Mouse (Mus musculus): ENCODE results near the gene Klhdc3. TPM values are rescaled to one million over a fixed set of nuclear protein-coding genes. Genes with fewer than 3 reads are reported as not detected.

Gene Klhdc3
- polyA plus RNA-seq, 1 experiment from 2014 or later = 121 TPM

DNA sequence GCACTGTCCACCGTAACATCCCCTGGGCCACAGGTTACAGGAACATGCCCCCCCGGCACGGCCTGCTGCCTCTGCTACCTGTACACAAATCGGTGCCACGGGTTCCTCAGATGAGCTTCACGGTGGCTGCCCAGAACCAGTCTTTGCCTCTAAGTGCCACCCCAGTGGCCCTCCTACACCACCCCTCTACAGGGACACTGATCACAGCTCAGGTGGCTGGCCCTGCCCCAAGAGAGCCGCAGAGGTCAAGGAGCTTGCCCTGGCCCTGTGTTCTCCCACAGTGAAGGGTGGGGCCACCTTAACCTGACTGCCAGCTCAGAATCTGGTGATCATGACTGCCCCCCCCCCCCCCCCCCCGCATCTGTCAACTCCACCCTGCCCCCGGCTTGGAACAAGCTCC lies 2.3 kb downstream of the Klhdc3 start, which contains the start of gene Mea1:
Mea1 (plus strand) TSS at position 378 of the 400 bp plus-strand sequence.
- no peak for ATAC-seq (replicated peaks; ENCODE audit: low FRiP score)
- no peaks in the 10 kb centered on the region for H3K27me3 ChIP-seq (replicated peaks; ENCODE audit: control insufficient read depth, insufficient read depth, low read length)
- H3K4me2 ChIP-seq = peak within 1 kb of the TSS; percentile 97
- peaks cover 21% of the 10 kb centered on the region for H3K36me3 ChIP-seq (ENCODE audit: control insufficient read depth, insufficient read depth, low read length)
- peak within 1 kb of the TSS; percentile 70 for H3K4me3 ChIP-seq (ENCODE audit: low read depth, low read length)
- WGBS = 91% methylated on average over 8 of the region's 9 CpGs
- H3K27ac ChIP-seq (ENCODE audit: low read depth, low read length) = 0 out of 2 replicates have a peak within 1 kb of the TSS, but pooled peaks have one; percentile 79
- H3K9ac ChIP-seq (ENCODE audit: low read depth, low read length) = peak within 1 kb of the TSS; percentile 63
- no peak for DNase-seq (ENCODE audit: low spot score)
- H3K4me1 ChIP-seq (replicated peaks; ENCODE audit: control insufficient read depth, insufficient read depth, low read length) = peaks cover 31% of the 10 kb centered on the region
- H3K9me3 ChIP-seq (ENCODE audit: control insufficient read depth, low read length) = no peaks in the 10 kb centered on the region

DNA sequence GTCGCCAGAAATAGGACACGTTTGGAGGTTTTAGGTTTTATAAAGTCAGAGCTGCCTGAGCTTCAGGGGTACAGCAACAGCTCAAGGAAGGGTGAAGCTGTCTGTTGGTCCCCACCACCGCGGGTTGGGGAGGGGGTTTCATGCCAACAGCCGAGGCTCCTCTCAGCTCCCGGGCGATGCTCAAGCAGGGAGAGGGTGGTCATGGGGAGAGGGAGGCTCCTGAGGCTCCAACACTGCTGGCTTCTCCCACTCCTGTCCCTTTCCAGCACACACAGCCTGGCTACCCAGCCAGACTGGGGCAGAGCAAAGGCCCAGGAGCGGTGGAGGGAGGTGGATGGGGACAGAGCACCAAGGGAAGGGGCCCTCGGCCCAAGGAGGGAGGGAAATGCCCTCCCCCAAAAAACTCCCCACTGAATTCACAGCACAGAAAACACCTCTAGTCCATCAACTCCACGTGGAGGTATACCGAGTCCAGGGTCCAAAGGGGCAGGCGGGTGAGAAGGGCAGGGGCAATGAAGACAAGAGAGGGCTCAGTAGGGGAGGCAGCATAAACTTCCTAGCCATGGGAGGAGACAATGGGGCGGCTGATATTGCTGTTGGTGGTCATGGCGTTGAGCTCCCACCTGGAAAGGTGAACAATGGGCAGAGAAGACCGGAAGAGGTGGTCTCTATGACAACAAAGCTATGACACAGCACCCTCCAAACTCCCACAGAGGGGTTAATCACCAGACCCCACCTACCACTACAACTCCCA lies 6.0 kb downstream of the Klhdc3 start:
- Histone ChIP-seq H3K36me3 (ENCODE audit: control insufficient read depth, insufficient read depth, low read length) (peaks cover 29% of the 10 kb centered on the region), H3K27ac (ENCODE audit: low read depth, low read length) (peak overlapping the region; percentile 86), H3K4me2 (peak overlapping the region; percentile 83), H3K4me3 (ENCODE audit: low read depth, low read length) (peak overlapping the region; percentile 88), H3K9ac (ENCODE audit: low read depth, low read length) (peak overlapping the region; percentile 61), H3K4me1 (replicated peaks; ENCODE audit: control insufficient read depth, insufficient read depth, low read length) (peaks cover 32% of the 10 kb centered on the region), H3K9me3 (ENCODE audit: control insufficient read depth, low read length) (no peaks in the 10 kb centered on the region), H3K27me3 (replicated peaks; ENCODE audit: control insufficient read depth, insufficient read depth, low read length) (no peaks in the 10 kb centered on the region)
- ATAC-seq (replicated peaks; ENCODE audit: low FRiP score) (peak; percentile 30), DNase-seq (ENCODE audit: low spot score) (no peak)
- 31% methylated on average over 15 of the region's 15 CpGs for WGBS

DNA sequence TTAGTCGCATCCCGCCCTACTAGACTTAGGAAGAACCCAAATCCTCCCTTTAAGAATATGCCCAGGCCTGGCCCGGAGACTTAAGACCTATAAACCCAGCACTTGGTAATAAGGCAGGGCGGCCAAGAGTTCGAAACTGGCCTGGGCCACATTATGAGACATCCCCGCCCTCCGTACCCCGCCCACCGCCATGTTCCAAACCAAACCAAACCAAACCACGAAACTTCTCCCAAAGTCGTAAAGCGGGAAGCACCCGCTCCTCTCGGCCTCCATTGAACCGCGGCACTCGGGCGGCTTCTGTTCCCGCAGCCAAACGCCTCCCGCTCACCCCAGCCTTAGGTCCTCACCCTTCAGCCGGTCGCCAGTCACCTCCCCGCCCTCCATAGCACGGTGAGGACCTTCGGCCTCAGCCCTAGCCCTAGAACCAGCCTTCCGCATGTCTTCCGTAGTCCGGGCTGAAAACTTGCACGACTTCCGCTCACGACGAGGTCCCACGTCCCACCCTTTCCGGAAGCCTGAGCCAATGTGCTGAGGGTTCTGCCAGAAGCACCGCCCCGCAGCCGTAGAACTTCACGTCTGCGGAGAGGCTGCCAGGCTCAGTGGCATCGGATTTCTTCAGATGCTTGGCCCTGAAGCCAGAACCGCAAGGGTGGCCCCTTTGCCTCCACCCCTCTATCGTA lies 6.7 kb downstream of the Klhdc3 start, which contains the start of gene Rrp36:
Rrp36 (minus strand) TSS at position 503 of the 680 bp plus-strand sequence.
- peak within 1 kb of the TSS; percentile 85 for H3K9ac ChIP-seq (ENCODE audit: low read depth, low read length)
- peak; percentile 89 for DNase-seq (ENCODE audit: low spot score)
- H3K4me3 ChIP-seq (ENCODE audit: low read depth, low read length) = peak within 1 kb of the TSS; percentile 88
- peak within 1 kb of the TSS; percentile 86 for H3K27ac ChIP-seq (ENCODE audit: low read depth, low read length)
- whole genome bisulfite sequencing = under 1% methylated on average over 43 of the region's 43 CpGs
- H3K9me3 ChIP-seq (ENCODE audit: control insufficient read depth, low read length) = no peaks in the 10 kb centered on the region
- no peaks in the 10 kb centered on the region for H3K27me3 ChIP-seq (replicated peaks; ENCODE audit: control insufficient read depth, insufficient read depth, low read length)
- H3K4me2 ChIP-seq = peak within 1 kb of the TSS; percentile 83
- peaks cover 24% of the 10 kb centered on the region for H3K4me1 ChIP-seq (replicated peaks; ENCODE audit: control insufficient read depth, insufficient read depth, low read length)
- peak; percentile 93 for ATAC-seq (replicated peaks; ENCODE audit: low FRiP score)
- peaks cover 33% of the 10 kb centered on the region for H3K36me3 ChIP-seq (ENCODE audit: control insufficient read depth, insufficient read depth, low read length)

DNA sequence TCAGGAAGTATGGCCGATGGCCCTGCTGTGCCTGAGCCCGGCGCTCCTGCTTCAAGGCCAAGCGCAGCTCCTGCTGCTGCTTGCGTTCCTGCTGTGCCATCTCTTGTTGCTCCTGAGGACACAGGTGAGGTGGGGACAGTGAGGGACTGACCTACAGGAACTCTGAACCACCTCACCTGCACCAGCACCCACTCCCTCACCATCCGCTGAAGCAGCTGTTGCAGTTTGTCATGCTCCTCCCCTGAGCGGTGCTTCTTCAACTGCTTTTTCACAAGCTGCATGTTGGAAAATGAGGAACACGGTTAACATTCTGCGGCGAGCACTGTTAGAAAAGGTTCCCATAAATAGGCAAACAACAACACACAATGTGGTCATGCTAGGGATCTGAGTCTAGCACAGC lies 10.8 kb downstream of the Klhdc3 start:
- 94% methylated on average over 10 of the region's 10 CpGs for WGBS
- Histone ChIP-seq H3K4me1 (replicated peaks; ENCODE audit: control insufficient read depth, insufficient read depth, low read length) (peaks cover 15% of the 10 kb centered on the region), H3K9ac (ENCODE audit: low read depth, low read length) (no peak overlapping the region), H3K4me3 (ENCODE audit: low read depth, low read length) (no peak overlapping the region), H3K27ac (ENCODE audit: low read depth, low read length) (no peak overlapping the region), H3K4me2 (no peak overlapping the region), H3K36me3 (ENCODE audit: control insufficient read depth, insufficient read depth, low read length) (peaks cover 31% of the 10 kb centered on the region), H3K27me3 (replicated peaks; ENCODE audit: control insufficient read depth, insufficient read depth, low read length) (no peaks in the 10 kb centered on the region), H3K9me3 (ENCODE audit: control insufficient read depth, low read length) (no peaks in the 10 kb centered on the region)
- no peak for DNase-seq (ENCODE audit: low spot score)
- ATAC-seq (replicated peaks; ENCODE audit: low FRiP score) = no peak

DNA sequence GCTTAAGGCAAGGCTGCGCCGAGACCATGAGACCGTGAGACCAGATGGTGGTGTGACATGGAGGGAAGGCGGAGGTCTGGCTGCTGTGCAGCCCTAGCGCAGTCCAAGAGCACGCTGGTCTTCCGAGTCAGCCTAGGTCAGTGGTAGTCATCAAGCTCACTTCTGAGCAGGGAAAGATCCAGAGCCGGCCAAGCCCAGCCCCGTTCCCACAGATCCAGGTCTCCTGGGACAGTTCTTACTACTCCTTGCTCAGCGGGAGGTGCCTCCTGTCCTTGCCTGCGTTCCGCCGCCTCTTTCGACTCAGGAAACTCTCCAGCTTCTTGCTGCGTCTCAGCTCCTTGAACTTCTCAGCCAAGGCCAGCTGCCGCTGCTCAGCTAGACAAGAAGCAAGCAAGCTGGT lies 13.0 kb downstream of the Klhdc3 start:
- Histone ChIP-seq H3K27ac (ENCODE audit: low read depth, low read length) (no peak overlapping the region), H3K36me3 (ENCODE audit: control insufficient read depth, insufficient read depth, low read length) (peaks cover 44% of the 10 kb centered on the region), H3K4me2 (no peak overlapping the region), H3K9ac (ENCODE audit: low read depth, low read length) (no peak overlapping the region), H3K27me3 (replicated peaks; ENCODE audit: control insufficient read depth, insufficient read depth, low read length) (no peaks in the 10 kb centered on the region), H3K4me3 (ENCODE audit: low read depth, low read length) (no peak overlapping the region), H3K9me3 (ENCODE audit: control insufficient read depth, low read length) (no peaks in the 10 kb centered on the region), H3K4me1 (replicated peaks; ENCODE audit: control insufficient read depth, insufficient read depth, low read length) (0 out of 2 replicates have a peak, but pooled peaks cover 4% of the 10 kb centered on the region)
- WGBS = 92% methylated on average over 16 of the region's 16 CpGs
- DNase-seq (ENCODE audit: low spot score) (no peak), ATAC-seq (replicated peaks; ENCODE audit: low FRiP score) (no peak)

DNA sequence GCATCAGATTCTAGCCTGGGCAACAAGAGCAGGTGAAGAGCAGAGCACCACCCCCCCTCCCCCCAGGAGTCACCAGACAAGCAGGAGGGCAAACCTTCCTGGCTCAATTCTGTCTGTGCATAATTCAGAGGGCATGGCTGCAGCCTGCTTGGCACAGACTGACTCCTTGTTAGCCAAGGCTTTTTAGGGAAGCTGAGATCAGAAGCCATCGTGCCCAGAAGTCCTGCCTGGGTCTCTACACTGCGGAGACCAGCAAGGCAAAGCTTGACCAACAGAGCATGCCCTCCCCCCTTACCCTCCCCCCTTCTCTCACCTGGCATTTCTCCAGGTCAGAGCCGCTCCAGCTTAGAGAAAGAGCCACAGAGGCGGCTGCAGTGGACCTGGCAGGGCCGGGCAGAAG lies 18.0 kb downstream of the Klhdc3 start:
- no peak overlapping the region for H3K27ac ChIP-seq (ENCODE audit: low read depth, low read length)
- H3K4me3 ChIP-seq (ENCODE audit: low read depth, low read length) = no peak overlapping the region
- no peak overlapping the region for H3K9ac ChIP-seq (ENCODE audit: low read depth, low read length)
- H3K4me2 ChIP-seq = no peak overlapping the region
- H3K9me3 ChIP-seq (ENCODE audit: control insufficient read depth, low read length) = no peaks in the 10 kb centered on the region
- no peaks in the 10 kb centered on the region for H3K27me3 ChIP-seq (replicated peaks; ENCODE audit: control insufficient read depth, insufficient read depth, low read length)
- WGBS = 91% methylated on average over 5 of the region's 5 CpGs
- peaks cover 60% of the 10 kb centered on the region for H3K36me3 ChIP-seq (ENCODE audit: control insufficient read depth, insufficient read depth, low read length)
- H3K4me1 ChIP-seq (replicated peaks; ENCODE audit: control insufficient read depth, insufficient read depth, low read length) = no peaks in the 10 kb centered on the region
- ATAC-seq (replicated peaks; ENCODE audit: low FRiP score) = no peak
- DNase-seq (ENCODE audit: low spot score) = no peak

DNA sequence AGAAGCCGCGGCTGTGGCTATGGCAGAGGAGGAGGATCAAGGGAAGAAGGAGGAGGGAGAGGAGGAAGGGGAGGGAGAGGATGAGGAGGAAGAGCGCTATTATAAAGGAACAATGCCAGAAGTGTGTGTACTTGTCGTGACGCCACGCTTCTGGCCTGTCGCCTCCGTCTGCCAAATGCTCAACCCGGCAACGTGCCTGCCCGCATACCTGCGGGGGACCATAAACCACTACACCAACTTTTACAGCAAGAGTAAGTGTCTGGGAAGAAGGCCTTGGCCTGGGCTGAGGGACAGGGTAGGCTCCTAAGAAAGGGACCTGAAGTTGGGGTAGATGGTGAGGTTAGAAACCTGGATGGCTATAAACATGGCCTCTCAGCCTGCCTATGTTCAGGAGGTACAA lies 18.7 kb downstream of the Klhdc3 start:
- Histone ChIP-seq H3K27me3 (replicated peaks; ENCODE audit: control insufficient read depth, insufficient read depth, low read length) (no peaks in the 10 kb centered on the region), H3K4me3 (ENCODE audit: low read depth, low read length) (no peak overlapping the region), H3K4me1 (replicated peaks; ENCODE audit: control insufficient read depth, insufficient read depth, low read length) (no peaks in the 10 kb centered on the region), H3K36me3 (ENCODE audit: control insufficient read depth, insufficient read depth, low read length) (peaks cover 59% of the 10 kb centered on the region), H3K27ac (ENCODE audit: low read depth, low read length) (no peak overlapping the region), H3K9ac (ENCODE audit: low read depth, low read length) (no peak overlapping the region), H3K9me3 (ENCODE audit: control insufficient read depth, low read length) (no peaks in the 10 kb centered on the region), H3K4me2 (no peak overlapping the region)
- DNase-seq (ENCODE audit: low spot score) = no peak
- 92% methylated on average over 12 of the region's 12 CpGs for WGBS
- ATAC-seq (replicated peaks; ENCODE audit: low FRiP score) = no peak

DNA sequence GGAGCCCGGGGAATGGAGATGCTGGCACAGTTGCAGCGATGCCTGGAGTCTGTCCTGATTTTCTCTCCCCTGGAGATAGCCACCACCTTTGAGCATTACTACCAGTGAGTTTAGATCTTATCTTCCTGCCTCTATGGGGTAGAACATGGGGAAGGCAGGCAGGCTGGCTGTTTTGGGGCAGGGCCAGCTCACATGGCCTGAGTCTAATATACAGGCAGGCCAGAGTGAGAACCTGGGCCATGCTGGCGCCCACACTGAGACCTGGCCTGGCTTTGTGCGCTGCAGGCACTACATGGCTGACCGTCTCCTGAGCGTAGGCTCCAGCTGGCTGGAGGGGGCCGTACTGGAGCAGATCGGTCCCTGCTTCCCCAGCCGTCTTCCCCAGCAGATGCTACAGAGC lies 19.4 kb downstream of the Klhdc3 start:
- Histone ChIP-seq H3K9ac (ENCODE audit: low read depth, low read length) (no peak overlapping the region), H3K27ac (ENCODE audit: low read depth, low read length) (no peak overlapping the region), H3K4me2 (no peak overlapping the region), H3K36me3 (ENCODE audit: control insufficient read depth, insufficient read depth, low read length) (peaks cover 56% of the 10 kb centered on the region), H3K4me3 (ENCODE audit: low read depth, low read length) (no peak overlapping the region), H3K27me3 (replicated peaks; ENCODE audit: control insufficient read depth, insufficient read depth, low read length) (no peaks in the 10 kb centered on the region), H3K4me1 (replicated peaks; ENCODE audit: control insufficient read depth, insufficient read depth, low read length) (no peaks in the 10 kb centered on the region), H3K9me3 (ENCODE audit: control insufficient read depth, low read length) (no peaks in the 10 kb centered on the region)
- DNase-seq (ENCODE audit: low spot score) (no peak), ATAC-seq (replicated peaks; ENCODE audit: low FRiP score) (no peak)
- 91% methylated on average over 9 of the region's 9 CpGs for WGBS
